Mouse (Mus musculus) liver, embryonic 13.5 days (tissue): ENCODE results near the gene Tmem59. TPM values are rescaled to one million over a fixed set of nuclear protein-coding genes. Genes with fewer than 3 reads are reported as not detected.

Experiments used
- ATAC-seq: fragments of 200-750 bp; cut with Nextera tagmentation; 2 replicates; pipeline ENCODE4 v1.8.0; 2017; ENCODE audit warnings: low read depth, mild to moderate bottlenecking, moderate number of reproducible peaks, moderate library complexity
- DNase-seq: peaks from one replicate; pipeline ENCODE4 v3.0.0; 2022
- H3K27ac ChIP-seq: fragments of 300-500 bp; sonication (generic); 2 replicates; pipeline ENCODE4 v1.5.1; 2015; ENCODE audit warnings: moderate library complexity, mild to moderate bottlenecking, inconsistent platforms
- H3K27me3 ChIP-seq: fragments of 300-500 bp; sonication (generic); 2 replicates; pipeline ENCODE4 v1.6.1; 2015; ENCODE audit warnings: mild to moderate bottlenecking, inconsistent platforms
- H3K36me3 ChIP-seq: fragments of 300-500 bp; sonication (generic); 2 replicates; pipeline ENCODE4 v1.6.1; 2015; ENCODE audit warnings: mild to moderate bottlenecking, inconsistent platforms
- H3K4me1 ChIP-seq: fragments of 300-500 bp; sonication (generic); replicated peaks from 2 replicates; pipeline ENCODE4 v1.6.1; 2015; ENCODE audit warnings: inconsistent platforms
- H3K4me2 ChIP-seq: fragments of 300-500 bp; sonication (generic); 2 replicates; pipeline ENCODE4 v1.6.1; 2015; ENCODE audit warnings: inconsistent platforms, mild to moderate bottlenecking, moderate library complexity
- H3K4me3 ChIP-seq: fragments of 300-500 bp; sonication (generic); replicated peaks from 2 replicates; pipeline ENCODE4 v1.5.1; 2015; ENCODE audit warnings: mild to moderate bottlenecking, inconsistent platforms
- H3K9ac ChIP-seq: fragments of 300-500 bp; sonication (generic); 2 replicates; pipeline ENCODE4 v1.6.1; 2015; ENCODE audit warnings: mild to moderate bottlenecking, inconsistent platforms
- H3K9me3 ChIP-seq: fragments of 300-500 bp; sonication (generic); replicated peaks from 2 replicates; pipeline ENCODE4 v1.6.1; 2016; ENCODE audit warnings: inconsistent platforms
- WGBS: fragments of 180-500 bp; shearing (Covaris S2); methylation state at CpG from one replicate; pipeline ENCODE4 v1.1.7; 2015; ENCODE audit not compliant: insufficient replicate concordance; 5-methylcytosine and 5-hydroxymethylcytosine counted together
- polyA plus RNA-seq: library from polyadenylated mRNA; unstranded; fragments of >200 nt; fragmentation: Nextera tagmentation; extraction: Ambion mirVana; gene quantifications from 2 replicates; pipeline ENCODE4 v1.2.1, GENCODE M21; 2015

Gene Tmem59
- polyA plus RNA-seq, 1 experiment from 2014 or later, result 150 TPM

- WGBS, result 82% methylated on average over 6 of the region's 6 CpGs
- ATAC-seq, result no peak
- Histone ChIP-seq H3K9me3 (no peaks in the 10 kb centered on the region), H3K36me3 (peaks cover 20% of the 10 kb centered on the region), H3K9ac (no peak overlapping the region), H3K27me3 (no peaks in the 10 kb centered on the region), H3K4me1 (peaks cover 15% of the 10 kb centered on the region), H3K4me3 (no peak overlapping the region), H3K27ac (no peak overlapping the region), H3K4me2 (no peak overlapping the region)
- DNase-seq, result no peak
Measured at GRCm38 (mm10) chr4:107243365-107244333, 65.5 kb downstream of the Tmem59 start.

- Histone ChIP-seq H3K4me1 (peaks cover 25% of the 10 kb centered on the region), H3K4me3 (no peak overlapping the region), H3K9ac (no peak overlapping the region), H3K9me3 (no peaks in the 10 kb centered on the region), H3K36me3 (peaks cover 12% of the 10 kb centered on the region), H3K27me3 (no peaks in the 10 kb centered on the region), H3K27ac (no peak overlapping the region), H3K4me2 (no peak overlapping the region)
- ATAC-seq (no peak), DNase-seq (no peak)
- 69% methylated on average over 2 of the region's 2 CpGs for WGBS
Measured at GRCm38 (mm10) chr4:107245368-107245767, 67.2 kb downstream of the Tmem59 start.

GRCm38 (mm10) chr4:107246040-107246439 is 67.8 kb downstream of the Tmem59 start:
- Histone ChIP-seq H3K4me3 (no peak overlapping the region), H3K4me1 (peaks cover 27% of the 10 kb centered on the region), H3K27me3 (no peaks in the 10 kb centered on the region), H3K4me2 (no peak overlapping the region), H3K9ac (no peak overlapping the region), H3K27ac (no peak overlapping the region), H3K36me3 (peaks cover 7% of the 10 kb centered on the region; the same call in 1 of the 2 replicates), H3K9me3 (no peaks in the 10 kb centered on the region)
- DNase-seq (no peak), ATAC-seq (no peak)
- 62% methylated on average over 1 of the region's 1 CpGs for WGBS

- Histone ChIP-seq H3K36me3 (peaks cover 2% of the 10 kb centered on the region; the same call in 1 of the 2 replicates), H3K27ac (no peak overlapping the region), H3K27me3 (no peaks in the 10 kb centered on the region), H3K9me3 (no peaks in the 10 kb centered on the region), H3K4me1 (peaks cover 34% of the 10 kb centered on the region), H3K4me3 (no peak overlapping the region), H3K4me2 (no peak overlapping the region), H3K9ac (no peak overlapping the region)
- no peak for ATAC-seq
- DNase-seq, result no peak
- 61% methylated on average over 9 of the region's 9 CpGs for WGBS
Measured at GRCm38 (mm10) chr4:107247110-107247509, 68.9 kb downstream of the Tmem59 start.

- Histone ChIP-seq H3K27me3 (no peaks in the 10 kb centered on the region), H3K4me1 (peaks cover 44% of the 10 kb centered on the region), H3K27ac (no peak overlapping the region), H3K4me2 (no peak overlapping the region), H3K4me3 (no peak overlapping the region), H3K9ac (no peak overlapping the region), H3K36me3 (no peaks in the 10 kb centered on the region), H3K9me3 (no peaks in the 10 kb centered on the region)
- DNase-seq (no peak), ATAC-seq (no peak)
- WGBS, result 74% methylated on average over 3 of the region's 3 CpGs
Measured at GRCm38 (mm10) chr4:107248061-107248460, 69.9 kb downstream of the Tmem59 start.

- Histone ChIP-seq H3K27me3 (no peaks in the 10 kb centered on the region), H3K27ac (no peak overlapping the region), H3K4me3 (no peak overlapping the region), H3K9me3 (no peaks in the 10 kb centered on the region), H3K36me3 (no peaks in the 10 kb centered on the region), H3K4me1 (peaks cover 48% of the 10 kb centered on the region), H3K4me2 (no peak overlapping the region), H3K9ac (no peak overlapping the region)
- no peak for ATAC-seq
- 44% methylated on average over 2 of the region's 2 CpGs for WGBS
- no peak for DNase-seq
Measured at GRCm38 (mm10) chr4:107249471-107249870, 71.3 kb downstream of the Tmem59 start.

GRCm38 (mm10) chr4:107250494-107250893 is 72.3 kb downstream of the Tmem59 start:
- H3K27ac ChIP-seq, result no peak overlapping the region
- peaks cover 50% of the 10 kb centered on the region for H3K4me1 ChIP-seq
- no peaks in the 10 kb centered on the region for H3K36me3 ChIP-seq
- DNase-seq, result peak; percentile 18
- H3K9ac ChIP-seq, result no peak overlapping the region
- H3K4me3 ChIP-seq, result no peak overlapping the region
- ATAC-seq, result no peak
- H3K27me3 ChIP-seq, result no peaks in the 10 kb centered on the region
- H3K4me2 ChIP-seq, result no peak overlapping the region
- 29% methylated on average over 4 of the region's 4 CpGs for WGBS
- no peaks in the 10 kb centered on the region for H3K9me3 ChIP-seq

Other genes starting within 250 kb of the Tmem59 start
- gene Mrpl37, start 111.5 kb upstream of the Tmem59 start, polyA plus RNA-seq, result 64.6 and 71.1 TPM in 2 replicates
- 2.6 and 2.8 TPM in 2 replicates for gene Cyb5rl, start 111.4 kb upstream of the Tmem59 start, polyA plus RNA-seq
- not detected in 2 replicates for gene Cdcp2, start 81.5 kb upstream of the Tmem59 start, polyA plus RNA-seq
- gene Tceanc2, start 717 bp downstream of the Tmem59 start, polyA plus RNA-seq, result 12.7 and 16.9 TPM in 2 replicates
- gene Ldlrad1, start 30.8 kb downstream of the Tmem59 start, polyA plus RNA-seq, result not detected in 2 replicates
- 16.8 and 18.1 TPM in 2 replicates for gene Lrrc42, start 75.1 kb downstream of the Tmem59 start, polyA plus RNA-seq
- 9.1 and 9.2 TPM in 2 replicates for gene Hspb11, start 75.2 kb downstream of the Tmem59 start, polyA plus RNA-seq
- not detected in 2 replicates for gene Dio1, start 128.8 kb downstream of the Tmem59 start, polyA plus RNA-seq
- gene Yipf1, start 136.0 kb downstream of the Tmem59 start, polyA plus RNA-seq, result 28.1 and 28.7 TPM in 2 replicates
- gene Ndc1, start 189.4 kb downstream of the Tmem59 start, polyA plus RNA-seq, result 18.5 and 24.0 TPM in 2 replicates